Mouse (Mus musculus): ENCODE measurements at regions not wholly inside any gene's neighbourhood (a gene's known extent, or its start where the extent isn't known, plus 50 kb on each side); places are given as distances from the start of the nearest gene placed in this dataset.

DNA sequence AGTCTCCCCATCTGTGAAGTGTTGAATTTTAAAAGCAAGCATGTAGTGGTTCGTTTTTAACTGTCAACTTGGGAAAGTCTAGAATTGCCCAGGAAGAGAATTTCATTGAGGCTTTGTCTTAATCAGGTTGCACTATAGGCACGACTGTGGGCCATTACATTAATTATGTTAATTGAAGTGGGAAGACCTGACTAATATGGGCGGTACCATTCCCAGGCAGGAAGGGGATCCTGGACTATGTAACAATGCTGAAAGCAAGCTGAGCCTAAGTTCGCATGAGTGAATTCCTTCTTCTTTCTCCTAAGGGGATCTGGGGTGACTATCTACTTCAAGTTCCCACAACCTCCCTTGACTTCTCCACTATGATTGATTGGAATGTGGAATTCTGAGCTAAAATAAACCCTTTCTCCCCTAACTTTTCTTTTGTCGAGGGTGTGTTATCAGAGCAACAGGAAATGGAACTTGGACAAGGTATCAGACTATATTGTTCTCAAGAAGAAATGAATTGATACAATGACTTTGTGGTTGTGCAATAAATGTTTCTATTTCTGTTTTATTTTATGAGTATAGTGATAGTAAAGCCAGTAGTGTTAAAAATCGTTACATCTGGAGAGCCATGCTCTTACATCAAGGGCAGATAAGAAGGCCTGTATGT is 285.2 kb upstream of the Adgrl2 start:
- DNase-seq = no peak

DNA sequence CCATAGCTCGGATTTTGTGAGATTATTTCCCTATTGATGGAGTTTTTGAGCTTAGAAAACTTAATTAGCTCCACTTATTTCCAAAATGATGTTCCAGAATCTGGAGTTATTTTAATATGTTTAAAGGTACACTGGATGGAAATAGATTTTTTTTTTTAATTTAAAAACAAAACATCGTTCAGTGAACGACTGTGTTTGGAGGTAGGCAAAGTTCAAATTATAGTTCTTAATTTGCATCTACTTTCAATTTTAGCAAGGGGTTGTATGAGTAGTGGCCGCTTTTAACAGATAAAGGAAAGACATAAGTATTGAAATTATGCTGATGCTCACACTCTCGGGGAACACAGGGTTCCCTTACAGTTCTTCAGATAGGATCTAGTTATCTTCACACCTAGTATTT is 284.6 kb upstream of the Adgrl2 start:
- DNase-seq = no peak

DNA sequence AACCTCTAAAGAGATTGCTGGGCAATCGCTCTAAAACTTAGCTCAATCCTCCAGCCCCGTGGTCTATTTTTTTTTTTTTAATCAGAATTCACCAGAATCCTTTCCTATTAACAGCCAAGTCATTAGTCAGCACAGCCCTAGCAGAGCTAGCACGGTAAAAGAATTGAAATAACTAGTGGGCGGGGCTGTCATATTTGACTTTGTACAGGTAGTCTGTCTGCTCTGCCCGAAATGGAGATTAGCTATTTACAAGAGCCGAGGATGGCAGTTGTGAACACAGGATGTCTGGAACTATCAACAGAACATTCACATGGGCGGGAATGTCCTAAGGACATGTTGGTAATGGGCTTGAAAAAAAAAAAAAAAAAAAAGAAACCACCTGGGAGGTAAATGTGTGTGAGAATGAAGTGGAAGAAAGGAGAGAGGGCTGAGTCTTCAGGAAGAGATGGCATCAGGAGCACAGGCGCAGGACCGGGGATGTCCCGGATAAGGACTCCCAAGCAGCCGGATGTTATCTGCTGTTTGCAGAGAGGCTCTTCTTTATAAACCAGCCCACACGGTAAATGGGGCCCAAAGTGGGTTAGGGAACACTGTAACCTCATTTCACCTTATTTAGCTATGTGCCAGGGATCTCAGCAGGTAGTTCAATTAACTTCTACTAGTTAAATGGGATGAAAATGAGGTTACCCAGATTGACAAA is 283.8 kb upstream of the Adgrl2 start:
- peak in 1 of 2 experiments; percentile 2 for DNase-seq

DNA sequence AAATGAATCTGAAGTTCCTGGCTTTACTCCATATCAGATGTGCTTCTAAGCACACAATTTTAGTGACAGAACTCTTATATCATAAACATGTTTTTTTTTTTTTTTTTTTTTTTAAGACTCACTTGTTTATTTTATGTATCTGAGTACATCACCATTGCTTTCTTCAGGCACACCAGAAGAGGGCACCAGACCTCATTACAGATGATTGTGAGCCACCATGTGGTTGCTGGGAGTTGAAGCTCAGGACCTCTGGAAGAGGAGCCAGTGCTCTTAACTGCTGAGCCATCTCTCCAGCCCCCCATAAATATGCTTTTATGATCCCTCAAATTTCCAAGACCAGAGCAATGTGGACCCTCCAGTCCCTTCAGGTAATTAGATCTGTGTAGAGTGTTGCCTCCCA is 280.1 kb upstream of the Adgrl2 start:
- no peak for DNase-seq

DNA sequence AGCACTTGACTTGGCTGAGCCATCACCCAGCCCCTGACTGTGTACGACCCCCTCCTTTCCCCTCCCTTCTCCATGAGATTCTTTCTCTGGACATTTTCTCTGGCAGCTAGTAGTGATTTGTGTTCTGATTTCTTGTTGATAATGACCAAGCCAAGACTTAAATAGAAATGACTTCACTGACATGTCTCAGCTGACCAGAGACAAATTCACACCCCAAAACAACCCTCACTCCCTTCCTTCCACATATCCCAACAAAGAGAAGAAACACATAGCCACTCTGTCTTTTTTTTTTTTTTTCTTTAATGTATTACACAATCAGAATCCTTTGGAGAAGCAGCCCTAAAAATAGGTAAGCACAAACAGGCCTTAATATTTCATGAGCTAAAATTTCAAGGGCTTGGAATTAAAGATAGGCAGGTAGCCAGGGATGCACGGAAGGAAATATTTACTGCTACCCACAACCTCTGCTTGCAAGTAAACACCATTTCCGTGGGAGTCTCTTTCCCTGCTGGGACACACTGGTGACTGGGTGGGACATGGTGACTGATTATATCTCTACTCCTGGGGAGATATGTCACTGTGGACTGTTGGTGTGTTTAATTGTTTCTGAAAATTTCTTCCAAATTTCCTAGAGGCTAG is 272.1 kb upstream of the Adgrl2 start:
- peak in 1 of 2 experiments; percentile 25 for DNase-seq

DNA sequence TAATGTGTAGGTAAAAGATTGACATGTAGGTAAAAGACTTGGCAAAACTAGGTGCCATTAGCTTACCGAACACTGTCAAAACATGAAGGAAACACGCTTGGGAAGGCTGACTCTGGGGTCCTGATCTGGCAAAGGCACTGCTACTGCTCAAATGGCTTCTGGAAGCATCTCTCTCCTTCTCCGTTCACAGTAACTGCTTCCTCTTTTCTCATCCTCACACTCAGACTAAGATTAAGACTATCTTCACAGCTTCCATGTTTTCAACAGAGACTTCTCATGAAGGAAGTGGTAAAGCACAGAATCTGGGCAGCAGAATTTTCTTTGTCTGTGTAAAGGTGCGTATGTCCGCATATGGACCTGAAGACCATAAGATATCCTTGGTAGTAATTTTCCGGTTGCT is 271.4 kb upstream of the Adgrl2 start:
- no peak for DNase-seq

DNA sequence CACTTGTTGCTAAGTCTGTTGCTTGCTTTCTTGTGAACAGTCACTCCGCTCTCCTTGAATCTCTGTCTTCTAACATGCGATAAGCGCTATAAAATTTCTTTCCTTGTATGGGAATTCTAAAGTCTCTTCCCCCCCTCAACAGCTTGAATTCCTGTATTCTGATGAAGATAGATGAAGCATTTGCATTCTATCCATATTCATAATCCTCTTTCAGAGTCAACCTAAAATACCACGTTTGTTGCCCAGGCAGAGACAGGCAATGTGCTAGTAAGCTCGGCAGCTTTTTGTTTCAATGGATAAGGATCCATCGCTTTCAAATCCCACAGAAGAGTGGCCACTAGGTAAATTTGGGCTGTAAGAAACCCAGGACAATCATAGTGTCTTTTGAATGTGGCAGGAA is 268.5 kb upstream of the Adgrl2 start:
- no peak for DNase-seq

DNA sequence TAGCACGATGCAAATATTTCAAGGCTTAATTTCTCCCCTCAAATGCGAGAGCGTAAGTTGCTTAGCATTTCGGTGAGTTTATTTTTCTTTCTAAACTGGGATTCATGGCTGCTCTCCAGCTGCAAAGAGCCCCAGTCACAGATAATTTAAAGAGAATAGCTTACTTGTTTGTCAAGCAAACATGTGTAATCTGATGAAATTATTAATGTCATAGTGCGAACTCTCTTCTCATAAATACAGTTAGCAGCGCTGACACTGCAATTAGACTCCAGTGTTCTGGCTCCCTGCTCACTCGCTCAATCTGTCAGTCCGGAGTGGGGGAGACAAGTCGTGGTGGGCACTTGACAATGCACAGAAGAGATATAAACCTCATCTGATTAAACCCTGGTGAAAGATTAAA is 266.5 kb upstream of the Adgrl2 start:
- no peak for DNase-seq

DNA sequence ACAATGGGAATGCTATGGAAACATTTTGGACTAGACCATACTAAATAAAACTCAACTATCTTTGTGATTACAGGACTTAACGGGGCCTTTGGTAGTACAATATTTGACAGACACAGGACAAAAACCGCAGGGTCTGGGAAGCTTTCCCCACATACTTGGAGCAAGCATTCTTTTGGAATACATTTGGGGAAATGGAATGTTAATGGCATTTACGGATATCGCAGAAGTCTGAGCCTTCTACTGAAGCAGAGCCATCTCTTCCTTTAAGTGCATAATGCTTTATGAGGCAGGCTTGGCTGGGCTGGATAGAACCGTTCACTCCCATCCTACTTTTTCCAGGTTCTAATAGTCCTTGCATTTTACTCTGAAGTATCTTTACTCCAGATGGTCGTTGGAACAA is 262.7 kb upstream of the Adgrl2 start:
- no peak for DNase-seq

DNA sequence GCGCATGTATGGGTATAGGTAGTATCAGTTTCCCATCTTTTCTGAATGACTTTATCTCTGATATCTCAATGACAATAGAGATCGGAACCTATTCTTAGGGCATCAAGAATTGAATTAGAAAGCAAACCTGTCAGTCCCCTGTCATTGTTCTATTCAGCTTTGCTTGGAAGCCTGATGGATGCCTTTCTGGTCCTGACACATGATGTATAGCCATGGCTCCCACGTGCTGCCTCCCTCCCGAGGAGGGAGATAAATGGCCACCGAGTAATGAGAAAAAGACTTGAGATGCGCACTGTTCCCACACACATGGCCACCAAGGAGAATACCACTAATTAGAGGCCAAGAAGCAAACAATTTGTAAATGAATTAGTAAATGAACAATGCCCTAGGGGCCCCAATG is 261.8 kb upstream of the Adgrl2 start:
- DNase-seq = no peak

DNA sequence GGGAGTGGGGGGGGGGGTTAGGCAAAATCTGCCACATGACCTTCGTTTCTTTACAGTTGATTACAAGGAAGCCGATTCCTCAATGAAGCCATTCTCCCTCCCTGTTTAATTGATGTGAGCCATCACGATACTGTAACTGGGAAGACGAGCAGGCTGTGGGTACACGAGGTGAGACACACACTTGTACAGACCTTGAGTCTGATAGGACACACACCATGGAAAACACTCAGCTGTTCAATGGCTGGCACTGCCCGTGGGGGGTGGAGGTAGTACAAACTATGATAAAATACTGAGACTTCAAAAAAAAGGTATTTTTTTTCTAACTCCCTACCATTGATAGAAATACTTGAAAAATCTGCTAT is 257.3 kb upstream of the Adgrl2 start:
- no peak for DNase-seq

DNA sequence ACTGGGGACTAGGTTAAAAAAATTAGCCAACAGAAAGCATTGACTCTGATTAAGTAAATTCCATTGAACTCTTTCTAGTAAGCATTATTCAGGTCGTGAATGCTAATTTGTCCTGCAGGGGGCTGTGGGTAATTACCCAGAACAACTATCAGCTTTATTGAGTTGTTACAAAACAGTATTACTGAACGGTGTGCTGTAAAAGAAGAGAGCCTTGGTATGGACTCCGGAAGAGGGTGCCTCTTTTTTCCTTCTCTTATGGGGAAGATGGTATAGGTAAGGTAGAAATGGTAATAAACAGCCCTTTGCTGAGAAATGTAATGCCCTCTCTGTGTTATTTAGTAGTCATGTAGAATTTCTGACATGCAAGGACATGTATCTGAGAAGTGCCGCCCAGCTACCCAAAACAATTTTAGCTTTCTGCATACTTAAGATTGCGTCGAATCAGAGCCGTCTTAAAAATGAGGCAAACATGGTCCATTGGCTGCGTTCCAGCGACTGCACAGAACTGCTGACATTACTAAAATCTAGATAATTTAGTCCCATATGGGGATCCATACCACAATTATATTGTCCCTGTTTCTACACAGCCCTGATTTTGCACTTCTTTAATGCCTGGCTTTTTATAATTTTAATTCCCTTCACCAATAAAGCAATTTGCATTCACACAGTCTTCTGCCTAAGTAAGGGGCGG is 256.7 kb upstream of the Adgrl2 start:
- no peak for DNase-seq

DNA sequence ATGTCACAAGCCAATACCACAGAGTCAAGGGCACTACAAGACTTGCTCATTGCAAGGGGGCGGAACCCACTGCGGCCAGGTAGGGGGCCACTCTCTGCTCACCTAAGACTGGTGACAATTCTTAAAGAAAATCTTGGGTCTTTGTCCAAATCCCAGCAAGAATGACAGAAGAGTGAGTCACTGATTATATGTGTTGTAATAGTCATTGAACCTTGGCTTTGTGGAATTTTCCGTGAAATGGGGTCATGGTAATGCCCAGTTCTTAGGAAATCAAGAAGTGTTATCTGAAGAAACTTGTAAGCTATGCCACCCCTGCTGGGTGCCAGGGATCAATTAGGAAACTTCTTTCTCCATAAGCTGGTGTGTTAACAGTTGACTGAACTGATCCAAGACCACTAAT is 249.3 kb upstream of the Adgrl2 start:
- no peak for DNase-seq

DNA sequence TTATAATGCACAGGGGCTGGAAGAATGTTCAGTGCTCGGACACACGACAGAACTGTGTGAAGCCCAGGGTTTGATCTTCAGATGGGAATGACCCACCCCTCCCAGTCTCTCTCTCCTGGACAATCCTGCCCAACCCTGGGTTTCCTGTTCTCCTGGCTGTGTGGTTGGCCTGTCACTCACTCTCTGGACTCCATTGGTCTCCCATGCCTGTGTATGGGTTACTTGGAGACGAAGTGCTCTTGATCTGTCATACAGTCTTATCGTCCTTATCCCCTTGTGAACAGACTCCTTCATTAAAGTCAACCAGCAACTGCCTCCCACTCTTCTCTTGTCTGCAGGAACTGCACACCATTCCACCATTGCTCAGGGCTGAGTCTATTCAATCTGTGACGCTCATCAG is 247.7 kb upstream of the Adgrl2 start:
- DNase-seq = no peak

DNA sequence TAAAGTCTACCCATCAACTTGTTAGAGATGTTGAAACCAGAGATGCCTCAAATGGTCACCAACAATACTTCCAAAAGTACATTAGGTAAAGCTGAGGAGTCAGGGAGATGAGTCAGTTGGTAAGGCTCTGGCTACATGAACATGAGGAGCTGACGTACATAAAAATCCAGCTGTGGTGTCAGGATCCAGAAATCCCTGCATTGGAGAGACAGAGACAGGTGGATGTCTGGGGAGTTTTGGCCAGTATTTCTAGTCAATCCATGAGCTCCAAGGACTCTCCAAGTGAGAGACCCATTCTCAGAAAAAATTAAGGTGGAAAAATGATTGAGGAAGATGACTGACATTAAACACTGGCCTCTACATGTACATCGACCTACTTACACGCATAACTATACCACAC is 244.8 kb upstream of the Adgrl2 start:
- no peak for DNase-seq

DNA sequence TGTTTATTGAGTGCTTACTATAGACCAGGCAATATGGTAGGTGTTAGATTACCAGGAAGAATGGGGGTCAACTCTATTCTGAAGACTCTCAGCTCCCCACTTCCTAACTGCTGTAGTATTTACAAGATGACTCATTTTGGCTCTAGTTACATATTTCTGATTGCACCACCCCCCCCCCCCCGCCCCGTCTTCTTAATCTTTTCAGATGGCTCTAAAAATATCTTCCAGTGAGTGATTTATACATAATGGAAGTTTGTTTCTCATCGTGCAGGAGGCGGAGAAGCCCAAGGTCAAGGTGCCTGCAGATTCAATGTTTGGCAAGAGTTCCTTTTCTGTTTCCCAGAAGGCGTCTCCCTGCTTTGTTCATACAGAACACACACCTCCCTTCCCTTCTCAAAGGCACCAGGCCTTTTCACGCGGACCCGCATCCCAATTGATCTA is 243.4 kb upstream of the Adgrl2 start:
- peak; percentile 19 to 22 for DNase-seq

DNA sequence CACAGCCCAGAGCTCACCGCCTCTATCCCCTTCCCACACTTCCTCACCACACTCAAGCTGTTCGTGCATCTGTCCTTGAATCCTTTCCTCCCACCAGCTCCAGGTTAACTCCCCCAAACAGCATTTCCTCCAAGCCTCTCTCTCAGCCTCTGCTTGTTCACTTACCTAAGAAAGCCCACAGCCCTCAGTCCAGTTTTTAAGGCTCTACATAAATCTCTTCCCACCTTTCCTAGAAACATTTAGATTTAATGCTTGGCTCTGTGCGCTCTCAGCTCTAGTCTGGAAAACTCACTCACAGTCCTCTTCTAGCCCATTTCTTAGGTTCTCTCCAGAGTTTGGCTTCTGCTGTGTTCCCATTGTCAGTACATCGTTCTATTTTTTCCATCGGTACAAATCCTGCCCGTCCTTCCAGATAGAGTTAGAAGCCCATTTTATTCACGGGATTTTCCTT is 242.9 kb upstream of the Adgrl2 start:
- DNase-seq = peak in 1 of 2 experiments; percentile 20

DNA sequence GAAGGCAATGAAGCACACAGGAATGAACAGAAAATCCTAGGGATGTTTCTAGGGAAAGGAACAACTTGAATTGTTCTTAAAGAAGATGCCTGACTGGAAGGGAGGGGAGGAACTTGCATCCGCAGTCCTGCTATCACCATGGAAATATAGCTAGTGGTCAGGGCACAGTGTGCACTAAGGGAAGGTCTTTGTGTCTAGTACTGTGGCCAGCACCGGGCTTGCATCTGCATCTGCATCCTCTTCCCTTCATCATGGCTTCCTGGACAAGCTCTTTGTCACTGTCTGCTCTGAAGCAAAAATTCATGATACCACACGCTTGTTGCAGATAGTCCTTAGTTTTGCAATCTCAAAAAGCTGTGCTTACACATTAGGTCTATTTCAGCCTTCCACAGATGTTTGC is 241.0 kb upstream of the Adgrl2 start:
- no peak for DNase-seq

DNA sequence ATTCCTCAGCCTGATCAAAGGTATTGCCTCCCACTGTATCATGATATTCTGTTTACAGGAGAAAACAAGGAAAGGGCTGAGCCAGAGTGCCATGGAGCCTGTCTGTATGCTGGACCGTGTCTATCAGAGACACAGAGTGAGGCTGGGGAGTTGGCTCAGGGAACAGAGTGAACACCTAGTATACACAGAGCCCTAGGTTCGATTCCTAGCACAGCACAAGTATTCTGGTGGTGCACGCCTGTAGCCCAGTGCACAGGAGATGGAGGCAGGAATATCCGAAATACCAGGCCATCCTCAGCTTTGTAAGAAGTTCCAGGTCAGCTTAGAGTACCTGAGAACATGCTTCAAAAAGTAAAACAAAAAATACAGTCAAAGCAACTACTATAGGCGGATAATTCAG is 237.2 kb upstream of the Adgrl2 start:
- no peak for DNase-seq

DNA sequence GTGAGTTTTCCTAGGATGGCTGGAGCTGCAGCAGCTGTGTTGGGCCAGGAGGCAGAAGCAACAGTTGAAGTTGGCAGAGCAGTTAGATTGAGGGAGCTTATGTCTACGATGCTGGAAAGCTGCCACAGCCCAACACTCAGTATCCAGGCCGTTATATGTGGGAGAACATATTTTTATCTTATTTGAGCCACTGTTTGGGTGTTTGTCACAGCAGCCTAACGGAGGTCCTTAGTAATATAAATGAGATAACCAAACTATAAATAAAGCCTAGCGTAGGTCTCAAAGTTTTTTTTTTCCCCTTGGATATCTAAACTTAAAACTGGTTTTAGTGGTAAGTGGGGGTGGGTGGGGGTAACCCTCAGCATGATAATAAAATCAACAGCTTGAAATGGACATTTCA is 236.4 kb upstream of the Adgrl2 start:
- no peak for DNase-seq

DNA sequence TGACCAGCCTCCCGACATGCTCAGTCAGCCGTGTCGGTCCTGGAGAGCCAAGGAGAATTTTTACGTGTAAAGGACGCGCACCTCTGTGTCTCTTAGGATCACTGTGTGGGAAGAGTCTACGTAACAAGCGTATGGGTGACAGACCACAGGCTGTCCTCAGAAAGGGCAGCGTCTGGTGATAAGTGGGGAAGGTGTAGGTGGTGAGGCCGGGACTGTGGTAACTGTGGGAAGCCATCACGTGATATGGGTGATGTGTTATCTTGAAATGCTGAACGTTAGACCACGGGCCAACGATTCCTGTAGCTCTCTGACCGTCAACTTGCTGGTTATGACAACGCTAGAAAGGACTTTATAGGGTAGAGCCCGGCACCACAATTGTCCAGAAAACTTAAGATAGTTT is 235.3 kb upstream of the Adgrl2 start:
- DNase-seq = no peak

DNA sequence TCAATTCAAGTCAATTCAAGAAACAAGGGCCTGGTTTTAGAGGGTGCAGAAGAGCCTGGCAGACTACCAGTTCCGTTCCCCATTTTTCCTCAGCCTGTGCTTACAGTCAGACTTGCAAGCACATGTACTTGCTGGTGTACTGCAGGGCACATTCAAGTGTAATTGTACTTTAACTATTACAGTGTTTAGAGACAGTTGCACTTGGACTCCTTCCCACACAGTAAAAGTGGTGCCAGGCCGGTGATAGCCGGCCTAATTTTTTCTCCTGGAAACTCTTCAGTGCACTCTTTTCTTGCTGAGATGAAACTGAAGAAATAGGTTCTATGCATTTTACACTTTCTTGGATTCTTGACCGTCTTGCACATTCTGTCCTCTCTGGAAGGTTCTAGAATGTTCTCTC is 233.9 kb upstream of the Adgrl2 start:
- no peak for DNase-seq

DNA sequence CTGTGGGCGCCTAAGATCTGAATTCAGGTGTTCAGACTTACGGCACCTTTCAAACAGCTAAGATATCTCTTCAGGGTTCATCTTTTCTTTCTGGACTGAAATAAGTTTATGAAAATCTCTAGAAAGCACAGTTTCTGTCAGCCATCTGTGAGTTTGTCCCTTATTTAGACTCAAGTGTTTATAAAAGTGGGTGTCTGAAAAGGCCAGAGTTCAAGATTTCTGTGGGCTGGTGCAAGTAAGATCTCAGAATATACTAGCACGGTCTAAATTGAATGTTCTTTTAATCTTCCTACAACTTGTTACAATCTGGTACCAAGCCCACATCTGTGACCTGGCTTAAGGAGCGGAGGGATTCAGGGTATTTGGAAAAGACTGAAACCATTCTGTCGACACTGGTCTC is 233.4 kb upstream of the Adgrl2 start:
- no peak for DNase-seq
